Mouse (Mus musculus) kidney, adult 8-10 months (tissue): Measurements from ENCODE around the gene Ints14.

Source experiments
- DNase-seq, 2 experiments: peaks; one replicate each; pipeline ENCODE4 v3.0.0; 2022

Ints14 gene

GRCm38 (mm10) chr9:64960117-64960977 is at the start of gene Ints14:
Gene Ints14, plus strand, starts transcription at chr9:64960905.
- peak; percentile 94 to 97 for DNase-seq

- no peak for DNase-seq
These were observed 47.3 kb upstream of the Ints14 start for GRCm38 (mm10) chr9:64913406-64913805.

GRCm38 (mm10) chr9:64913973-64914372 is 46.7 kb upstream of the Ints14 start:
- DNase-seq: no peak

DNA sequence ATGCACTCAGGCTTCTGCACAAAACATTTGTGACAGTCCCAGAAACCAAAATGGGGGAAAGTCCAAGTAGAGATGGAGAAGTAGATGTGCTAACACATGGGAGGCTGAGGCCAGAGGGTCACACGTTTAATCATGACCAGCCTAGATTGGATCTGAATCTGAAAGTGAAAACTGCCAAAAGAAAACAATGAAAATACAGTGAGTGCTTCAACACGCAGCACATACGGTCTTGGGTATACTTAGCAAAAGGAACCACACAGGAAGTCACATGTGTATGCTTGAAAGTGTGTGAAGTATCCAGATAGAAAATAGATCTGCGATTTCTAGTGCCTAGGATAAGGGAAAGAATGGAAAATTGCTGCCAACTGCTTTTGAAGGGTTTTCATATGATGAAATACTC is 46.1 kb upstream of the Ints14 start:
- DNase-seq: no peak

- no peak for DNase-seq
These were observed 42.1 kb upstream of the Ints14 start for GRCm38 (mm10) chr9:64918560-64918959.

- no peak for DNase-seq
These were observed 34.9 kb upstream of the Ints14 start for GRCm38 (mm10) chr9:64925771-64926170.

GRCm38 (mm10) chr9:64926201-64926991 is 34.3 kb upstream of the Ints14 start:
- DNase-seq: no peak

- DNase-seq: no peak
These were observed 30.4 kb upstream of the Ints14 start for GRCm38 (mm10) chr9:64930256-64930655.

GRCm38 (mm10) chr9:64931751-64932610 is 28.7 kb upstream of the Ints14 start:
- DNase-seq: no peak

DNA sequence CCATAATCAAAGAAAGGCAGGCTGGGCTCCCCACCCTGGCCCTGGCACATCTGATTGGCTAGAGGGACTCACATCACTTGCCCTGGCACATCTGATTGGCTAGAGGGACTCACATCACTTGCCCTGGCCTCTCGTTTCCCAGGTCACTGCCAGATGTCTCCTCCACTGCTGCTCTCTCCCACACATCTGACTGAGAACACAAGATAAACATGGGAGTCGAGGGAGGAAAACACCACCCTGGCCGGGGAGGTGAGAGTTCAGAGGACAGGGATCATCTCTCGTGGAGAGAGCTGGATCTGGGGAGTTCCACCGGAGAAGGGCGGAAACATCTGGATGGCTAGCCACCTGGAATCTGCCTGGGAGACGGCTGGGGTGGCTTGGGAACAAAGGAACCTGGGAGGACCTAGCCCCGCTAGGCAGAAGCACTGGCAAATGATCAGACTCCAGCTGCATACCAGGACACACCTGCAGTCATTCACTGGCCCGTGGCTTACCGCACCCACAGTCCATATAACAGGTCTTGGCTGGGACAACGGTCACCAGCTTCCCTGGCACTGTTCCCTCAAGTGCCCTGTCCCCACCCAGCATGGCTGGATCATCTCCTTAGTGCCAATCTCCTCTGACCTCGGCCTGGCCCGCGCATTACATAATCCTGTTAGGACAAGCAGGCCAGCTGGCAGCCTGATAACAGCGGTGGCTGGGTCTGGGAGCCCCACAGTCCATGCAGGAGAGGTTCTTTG is 26.5 kb upstream of the Ints14 start:
- peak; percentile 55 to 69 for DNase-seq

- DNase-seq: peak; percentile 34 to 56
These were observed 24.2 kb upstream of the Ints14 start for GRCm38 (mm10) chr9:64936508-64936907.

- no peak for DNase-seq
These were observed 23.2 kb upstream of the Ints14 start for GRCm38 (mm10) chr9:64937491-64937890.

GRCm38 (mm10) chr9:64938535-64938934 is 22.2 kb upstream of the Ints14 start:
- DNase-seq: no peak

DNA sequence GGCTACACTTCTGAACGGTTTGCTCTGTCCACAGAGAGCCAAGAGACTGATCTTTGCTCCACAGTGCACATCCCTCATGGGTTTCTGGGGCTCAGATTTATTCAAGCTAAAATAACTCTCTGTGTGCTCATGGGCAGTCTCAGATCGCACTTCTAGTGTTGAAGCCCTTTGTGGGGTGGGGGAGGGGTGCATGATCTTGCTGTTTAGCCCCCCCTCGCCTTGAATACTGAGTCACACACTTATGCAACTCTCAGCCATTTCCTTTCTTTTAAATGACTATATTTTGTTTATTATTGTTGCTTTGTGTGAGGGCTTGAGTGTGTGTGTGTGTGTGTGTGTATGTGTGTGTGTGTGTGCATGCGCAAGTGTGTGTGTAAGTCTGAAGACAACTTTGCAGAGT is 21.4 kb upstream of the Ints14 start:
- no peak for DNase-seq

DNA sequence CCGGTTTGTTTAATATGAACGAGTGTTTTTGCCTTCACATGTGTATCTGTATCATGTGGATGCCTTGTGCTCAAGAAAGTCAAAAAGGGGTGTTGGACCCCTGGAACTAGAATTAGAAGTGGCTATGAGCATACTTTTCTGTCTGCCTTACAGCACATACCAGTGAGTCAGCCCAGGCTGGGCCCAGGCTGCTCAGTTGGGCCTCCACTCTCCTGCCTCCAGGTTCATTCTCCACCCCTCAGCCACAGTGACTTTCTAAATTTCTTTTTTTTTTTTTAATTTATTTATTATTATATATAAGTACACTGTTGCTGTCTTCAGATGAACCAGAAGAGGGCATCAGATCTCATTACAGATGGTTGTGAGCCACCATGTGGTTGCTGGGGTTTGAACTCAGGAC is 20.9 kb upstream of the Ints14 start:
- DNase-seq: no peak

DNA sequence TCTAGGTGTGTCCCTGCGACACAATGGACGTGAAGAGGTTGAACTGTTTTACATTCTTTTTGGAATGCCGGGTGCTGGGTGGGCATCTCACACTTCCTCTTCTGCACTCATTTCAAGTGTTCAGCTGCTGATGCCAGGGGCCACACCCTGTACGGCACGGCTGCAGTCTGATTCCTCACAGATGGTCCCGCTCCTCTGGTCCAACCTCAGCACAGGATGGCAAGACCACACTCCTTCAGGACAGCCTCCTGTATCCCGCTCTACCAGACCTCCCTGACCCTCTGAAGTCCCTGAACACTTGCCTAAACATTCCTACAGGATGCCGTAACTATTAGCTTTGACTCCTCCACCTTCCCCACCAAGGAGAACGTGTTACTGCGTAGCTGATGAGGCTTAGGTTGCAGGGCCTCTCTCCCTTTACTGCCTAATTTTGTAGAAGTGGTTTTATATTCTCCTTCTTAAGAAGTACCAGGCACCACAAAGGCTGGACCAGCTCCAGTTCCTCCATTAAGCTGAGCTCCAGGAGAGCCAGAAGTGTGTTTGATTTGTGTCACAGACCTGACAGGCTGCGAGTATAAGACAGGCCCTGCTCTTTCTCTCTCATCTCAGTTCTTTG is 19.9 kb upstream of the Ints14 start:
- DNase-seq: no peak

GRCm38 (mm10) chr9:64941650-64942049 is 19.1 kb upstream of the Ints14 start:
- no peak for DNase-seq

DNA sequence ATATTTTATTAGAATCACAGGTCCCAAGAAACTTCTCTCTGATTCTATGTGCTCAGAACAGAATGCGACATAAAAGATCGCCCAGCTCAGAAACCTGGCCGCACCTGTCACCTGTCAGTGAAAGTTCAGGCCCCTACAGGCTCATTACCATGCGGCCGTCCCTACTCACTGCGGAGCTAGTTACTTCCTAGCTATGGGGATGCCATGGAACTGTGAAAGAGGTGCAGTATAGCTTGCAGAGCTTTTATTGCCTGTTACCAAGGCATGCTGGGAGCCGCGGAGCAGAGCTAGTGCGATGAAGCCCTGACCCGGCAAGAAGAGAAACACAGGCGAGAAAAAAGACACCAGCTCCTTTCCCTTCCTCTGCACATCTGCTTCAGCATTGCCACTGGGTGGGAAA is 16.7 kb upstream of the Ints14 start:
- DNase-seq: no peak

DNA sequence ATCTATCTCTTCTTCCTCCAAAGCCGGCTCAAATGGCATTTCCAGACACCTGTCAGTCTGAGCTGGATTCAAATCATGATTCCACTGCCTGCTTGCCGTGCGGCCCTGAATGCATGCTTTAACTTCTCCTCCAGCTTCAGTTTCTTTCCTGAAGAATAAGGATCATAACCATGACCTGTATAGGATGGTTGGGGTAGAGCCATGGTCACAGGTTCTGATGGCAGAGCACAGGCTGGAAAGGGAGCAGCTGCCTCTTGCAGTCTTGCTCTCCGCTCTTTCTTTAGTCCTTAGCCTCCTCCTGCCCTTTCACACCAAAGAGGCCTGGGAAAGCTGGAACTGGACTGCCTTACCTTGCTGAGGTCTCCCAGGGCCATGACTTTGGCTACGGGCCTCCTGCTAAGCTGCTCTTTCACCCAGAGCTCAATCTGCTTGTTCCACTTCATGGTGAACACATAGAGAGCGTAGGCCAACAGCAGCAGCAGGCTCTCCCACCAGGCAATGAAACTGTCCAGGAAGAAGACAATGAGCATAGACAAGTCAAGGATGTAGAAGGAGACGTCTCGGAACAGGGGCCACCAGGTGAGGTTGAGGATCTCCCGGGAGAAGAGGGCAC is 13.1 kb upstream of the Ints14 start:
- DNase-seq: no peak

- no peak for DNase-seq
These were observed 9.5 kb upstream of the Ints14 start, which contains the start of gene Slc24a1 for GRCm38 (mm10) chr9:64951161-64951657. Gene Slc24a1, minus strand, starts transcription at chr9:64951607.

GRCm38 (mm10) chr9:64952055-64952454 is 8.7 kb upstream of the Ints14 start:
- no peak for DNase-seq
